Mouse (Mus musculus) midbrain, postnatal 0 days (tissue): ENCODE data around the gene Gabbr2. TPM values are rescaled to one million over a fixed set of nuclear protein-coding genes. Genes with fewer than 3 reads are reported as not detected.

Source experiments
- ATAC-seq: fragments of 200-750 bp; cut with Nextera tagmentation; 2 replicates; pipeline ENCODE4 v1.8.0; 2017; ENCODE audit warnings: moderate number of reproducible peaks, mild to moderate bottlenecking, moderate TSS enrichment, moderate library complexity; ENCODE audit not compliant: low FRiP score
- DNase-seq: peaks from one replicate; pipeline ENCODE4 v3.0.0-alpha.2; 2015; ENCODE audit warnings: low spot score
- H3K27ac ChIP-seq: fragments of 300-500 bp; sonication (generic); 2 replicates; pipeline ENCODE4 v1.5.1; 2014; ENCODE audit warnings: low read depth, mild to moderate bottlenecking, low read length, mixed read lengths
- H3K27me3 ChIP-seq: fragments of 300-500 bp; sonication (generic); 2 replicates; pipeline ENCODE4 v1.6.1; 2014; ENCODE audit warnings: low read length, control low read depth, mixed read lengths; ENCODE audit not compliant: insufficient read depth
- H3K36me3 ChIP-seq: fragments of 300-500 bp; sonication (generic); 2 replicates; pipeline ENCODE4 v1.6.1; 2014; ENCODE audit warnings: low read length, control low read depth, mixed read lengths; ENCODE audit not compliant: insufficient read depth
- H3K4me1 ChIP-seq: fragments of 300-500 bp; sonication (generic); 2 replicates; pipeline ENCODE4 v1.6.1; 2014; ENCODE audit warnings: mild to moderate bottlenecking, control low read depth, antibody characterized with exemption, low read length, mixed read lengths; ENCODE audit not compliant: insufficient read depth
- H3K4me2 ChIP-seq: fragments of 300-500 bp; sonication (generic); 2 replicates; pipeline ENCODE4 v1.6.1; 2014; ENCODE audit warnings: low read depth, mild to moderate bottlenecking, low read length, mixed read lengths; ENCODE audit not compliant: poor library complexity, severe bottlenecking
- H3K4me3 ChIP-seq: fragments of 300-500 bp; sonication (generic); 2 replicates; pipeline ENCODE4 v1.5.1; 2014; ENCODE audit warnings: low read depth, mild to moderate bottlenecking, low read length, moderate library complexity
- H3K9ac ChIP-seq: fragments of 300-500 bp; sonication (generic); replicated peaks from 2 replicates; pipeline ENCODE4 v1.6.1; 2014; ENCODE audit warnings: mild to moderate bottlenecking, low read length, moderate library complexity, mixed read lengths; ENCODE audit not compliant: poor library complexity, severe bottlenecking
- H3K9me3 ChIP-seq: fragments of 300-500 bp; sonication (generic); 2 replicates; pipeline ENCODE4 v1.6.1; 2016; ENCODE audit warnings: low read length, control low read depth
- CTCF ChIP-seq: IDR thresholded peaks from 2 replicates; pipeline ENCODE4 v1.5.1; 2016; ENCODE audit warnings: antibody characterized with exemption, mild to moderate bottlenecking
- WGBS: fragments of 180-500 bp; shearing (Covaris S2); extraction: QIAGEN DNeasy Blood & Tissue Kit; methylation state at CpG from one replicate; pipeline ENCODE4 v1.1.7; 2014; 5-methylcytosine and 5-hydroxymethylcytosine counted together
- polyA plus RNA-seq: library from polyadenylated mRNA; unstranded; fragments of >200 nt; fragmentation: Nextera tagmentation; extraction: Ambion mirVana; gene quantifications from 2 replicates; pipeline ENCODE4 v1.2.1, GENCODE M21; 2015
- total RNA-seq: library from RNA; depleted of rRNA; stranded (reverse); fragments of >200 nt; gene quantifications from 2 replicates; pipeline ENCODE4 v1.2.3, GENCODE M21; 2014

Gabbr2 gene
- total and polyA plus RNA-seq, 2 experiments from 2014 or later = 20.5 to 123 TPM

- no peak for ATAC-seq
- Histone ChIP-seq H3K27me3 (no peaks in the 10 kb centered on the region), H3K4me1 (peaks cover 11% of the 10 kb centered on the region; the same call in 1 of the 2 replicates), H3K36me3 (no peaks in the 10 kb centered on the region), H3K4me3 (no peak overlapping the region), H3K4me2 (no peak overlapping the region), H3K9me3 (no peaks in the 10 kb centered on the region), H3K9ac (no peak overlapping the region), H3K27ac (no peak overlapping the region)
- TF ChIP-seq CTCF = no peak
- WGBS = 32% methylated on average over 4 of the region's 4 CpGs
- no peak for DNase-seq
Measured at GRCm38 (mm10) chr4:46879943-46880342, 111.7 kb downstream of the Gabbr2 start.

- no peaks in the 10 kb centered on the region for H3K27me3 ChIP-seq
- H3K36me3 ChIP-seq = no peaks in the 10 kb centered on the region; the same call in 1 of the 2 replicates
- H3K4me2 ChIP-seq = no peak overlapping the region
- WGBS = 86% methylated on average over 4 of the region's 4 CpGs
- H3K4me1 ChIP-seq = peaks cover 9% of the 10 kb centered on the region; the same call in 1 of the 2 replicates
- TF ChIP-seq CTCF = no peak
- H3K27ac ChIP-seq = no peak overlapping the region
- H3K9ac ChIP-seq = no peak overlapping the region
- H3K9me3 ChIP-seq = no peaks in the 10 kb centered on the region
- ATAC-seq = no peak
- DNase-seq = no peak
- H3K4me3 ChIP-seq = no peak overlapping the region
Measured at GRCm38 (mm10) chr4:46872750-46873149, 118.9 kb downstream of the Gabbr2 start.

GRCm38 (mm10) chr4:46870157-46870556 is 121.5 kb downstream of the Gabbr2 start:
- 63% methylated on average over 6 of the region's 6 CpGs for WGBS
- Histone ChIP-seq H3K27ac (no peak overlapping the region), H3K9ac (no peak overlapping the region), H3K4me3 (no peak overlapping the region), H3K4me1 (peaks cover 9% of the 10 kb centered on the region; the same call in 1 of the 2 replicates), H3K36me3 (no peaks in the 10 kb centered on the region; the same call in 1 of the 2 replicates), H3K4me2 (no peak overlapping the region), H3K27me3 (no peaks in the 10 kb centered on the region), H3K9me3 (no peaks in the 10 kb centered on the region)
- TF ChIP-seq CTCF = no peak
- DNase-seq (no peak), ATAC-seq (no peak)

GRCm38 (mm10) chr4:46869380-46869779 is 122.3 kb downstream of the Gabbr2 start:
- ATAC-seq = no peak
- TF ChIP-seq CTCF = no peak
- H3K27me3 ChIP-seq = no peaks in the 10 kb centered on the region
- H3K27ac ChIP-seq = no peak overlapping the region; the same call in 1 of the 2 replicates
- no peak overlapping the region for H3K9ac ChIP-seq
- no peaks in the 10 kb centered on the region; the same call in 1 of the 2 replicates for H3K36me3 ChIP-seq
- H3K4me3 ChIP-seq = no peak overlapping the region
- H3K9me3 ChIP-seq = no peaks in the 10 kb centered on the region
- no peak overlapping the region for H3K4me2 ChIP-seq
- WGBS = 88% methylated on average over 2 of the region's 2 CpGs
- H3K4me1 ChIP-seq = peaks cover 9% of the 10 kb centered on the region; the same call in 1 of the 2 replicates
- DNase-seq = peak; percentile 52

GRCm38 (mm10) chr4:46868921-46869320 is 122.8 kb downstream of the Gabbr2 start:
- DNase-seq (no peak), ATAC-seq (no peak)
- 90% methylated on average over 3 of the region's 3 CpGs for WGBS
- H3K9ac ChIP-seq = no peak overlapping the region
- H3K4me2 ChIP-seq = no peak overlapping the region
- H3K27me3 ChIP-seq = no peaks in the 10 kb centered on the region
- no peak overlapping the region for H3K4me3 ChIP-seq
- TF ChIP-seq CTCF = no peak
- no peak overlapping the region; the same call in 1 of the 2 replicates for H3K27ac ChIP-seq
- H3K36me3 ChIP-seq = no peaks in the 10 kb centered on the region; the same call in 1 of the 2 replicates
- H3K4me1 ChIP-seq = peaks cover 9% of the 10 kb centered on the region; the same call in 1 of the 2 replicates
- no peaks in the 10 kb centered on the region for H3K9me3 ChIP-seq

GRCm38 (mm10) chr4:46868181-46868580 is 123.5 kb downstream of the Gabbr2 start:
- Histone ChIP-seq H3K27ac (no peak overlapping the region), H3K4me2 (no peak overlapping the region), H3K27me3 (no peaks in the 10 kb centered on the region), H3K4me1 (peaks cover 9% of the 10 kb centered on the region; the same call in 1 of the 2 replicates), H3K36me3 (no peaks in the 10 kb centered on the region), H3K4me3 (no peak overlapping the region), H3K9me3 (no peaks in the 10 kb centered on the region), H3K9ac (no peak overlapping the region)
- 81% methylated on average over 5 of the region's 5 CpGs for WGBS
- ATAC-seq = no peak
- TF ChIP-seq CTCF = no peak
- no peak for DNase-seq
